Mouse (Mus musculus) thymus, adult 2 months (tissue): ENCODE measurements around the gene Olfr1377. TPM values are rescaled to one million over a fixed set of nuclear protein-coding genes. Genes with fewer than 3 reads are reported as not detected.

ENCODE experiments used
- DNase-seq: peaks from one replicate; pipeline ENCODE4 v3.0.0; 2021
- H3K27ac ChIP-seq: fragments of 200-500 bp; 2 replicates; pipeline ENCODE4 v1.5.1; 2012; ENCODE audit warnings: low read length, control low read depth; ENCODE audit not compliant: control insufficient read depth, insufficient read depth
- H3K27me3 ChIP-seq: fragments of 200-500 bp; 2 replicates; pipeline ENCODE4 v1.6.1; 2012; ENCODE audit warnings: mild to moderate bottlenecking, low read length, moderate library complexity, mixed read lengths; ENCODE audit not compliant: control insufficient read depth, insufficient read depth
- H3K36me3 ChIP-seq: fragments of 200-500 bp; 2 replicates; pipeline ENCODE4 v1.6.1; 2012; ENCODE audit warnings: mild to moderate bottlenecking, low read length, moderate library complexity; ENCODE audit not compliant: control insufficient read depth, insufficient read depth
- H3K4me1 ChIP-seq: fragments of 200-500 bp; replicated peaks from 2 replicates; pipeline ENCODE4 v1.6.1; 2012; ENCODE audit warnings: low read length; ENCODE audit not compliant: control insufficient read depth, insufficient read depth
- H3K4me3 ChIP-seq: fragments of 200-500 bp; 2 replicates; pipeline ENCODE4 v1.5.1; 2012; ENCODE audit warnings: mild to moderate bottlenecking, low read length, control low read depth, moderate library complexity; ENCODE audit not compliant: control insufficient read depth, insufficient read depth
- CTCF ChIP-seq: fragments of 200-500 bp; IDR thresholded peaks from 2 replicates; pipeline ENCODE4 v1.5.1; 2012; ENCODE audit warnings: mild to moderate bottlenecking, control low read depth, low read length, moderate library complexity, borderline replicate concordance; ENCODE audit not compliant: control insufficient read depth, poor library complexity, insufficient read depth; ENCODE audit errors: extremely low read depth
- POLR2A ChIP-seq: fragments of 200-500 bp; IDR thresholded peaks from 2 replicates; pipeline ENCODE4 v1.6.1; 2012; ENCODE audit warnings: mild to moderate bottlenecking, low read length, control low read depth, moderate library complexity; ENCODE audit not compliant: control insufficient read depth, poor library complexity, insufficient read depth; ENCODE audit errors: extremely low read depth
- WGBS: fragments of 180-500 bp; shearing (Covaris S2); methylation state at CpG from one replicate; pipeline ENCODE4 v1.1.7; 2018; 5-methylcytosine and 5-hydroxymethylcytosine counted together
- polyA plus RNA-seq: library from polyadenylated mRNA; depleted of rRNA; stranded (reverse); fragments of >200 nt; gene quantifications from 2 replicates; pipeline ENCODE4 v1.2.3, GENCODE M21; 2012; rRNA removed

Olfr1377 gene
- 0.09 TPM in 1 of 2 replicates, not detected in the other for polyA plus RNA-seq

- no peak for DNase-seq
- H3K4me3 ChIP-seq = no peak within 1 kb of the TSS
- no peaks in the 10 kb centered on the region for H3K4me1 ChIP-seq
- H3K27ac ChIP-seq = no peak within 1 kb of the TSS
- 79% methylated on average over 5 of the region's 5 CpGs for WGBS
- H3K27me3 ChIP-seq = no peaks in the 10 kb centered on the region
- TF ChIP-seq POLR2A (no peak), CTCF (no peak)
- H3K36me3 ChIP-seq = no peaks in the 10 kb centered on the region
These were observed at the start of gene Olfr1377 for GRCm38 (mm10) chr11:50981667-50982066. Olfr1377 (plus strand) TSS chr11:50981967.

- peaks cover 10% of the 10 kb centered on the region; the same call in 1 of the 2 replicates for H3K4me1 ChIP-seq
- 75% methylated on average over 1 of the region's 1 CpGs for WGBS
- no peak overlapping the region for H3K4me3 ChIP-seq
- no peak for DNase-seq
- no peaks in the 10 kb centered on the region for H3K36me3 ChIP-seq
- peaks cover 8% of the 10 kb centered on the region; the same call in 1 of the 2 replicates for H3K27me3 ChIP-seq
- no peak overlapping the region for H3K27ac ChIP-seq
- TF ChIP-seq POLR2A (no peak), CTCF (no peak)
These were observed 49.7 kb upstream of the Olfr1377 start for GRCm38 (mm10) chr11:50932040-50932439.

- TF ChIP-seq POLR2A = no peak
- TF ChIP-seq CTCF = no peak
- Histone ChIP-seq H3K27me3 (no peaks in the 10 kb centered on the region), H3K4me3 (no peak overlapping the region), H3K27ac (no peak overlapping the region), H3K36me3 (no peaks in the 10 kb centered on the region), H3K4me1 (no peaks in the 10 kb centered on the region)
- no peak for DNase-seq
- 75% methylated on average over 8 of the region's 8 CpGs for WGBS
These were observed 43.3 kb upstream of the Olfr1377 start for GRCm38 (mm10) chr11:50938435-50938834.

GRCm38 (mm10) chr11:50939621-50940366, 42.0 kb upstream of the Olfr1377 start:
- no peak for TF ChIP-seq POLR2A
- no peak for TF ChIP-seq CTCF
- no peaks in the 10 kb centered on the region for H3K4me1 ChIP-seq
- WGBS = 37% methylated on average over 14 of the region's 14 CpGs
- no peaks in the 10 kb centered on the region for H3K27me3 ChIP-seq
- no peak overlapping the region for H3K27ac ChIP-seq
- no peak overlapping the region for H3K4me3 ChIP-seq
- no peaks in the 10 kb centered on the region for H3K36me3 ChIP-seq
- no peak for DNase-seq

GRCm38 (mm10) chr11:50942386-50942785, 39.4 kb upstream of the Olfr1377 start:
- TF ChIP-seq POLR2A (no peak), CTCF (no peak)
- Histone ChIP-seq H3K27me3 (no peaks in the 10 kb centered on the region), H3K4me1 (no peaks in the 10 kb centered on the region)

GRCm38 (mm10) chr11:50943506-50943905, 38.3 kb upstream of the Olfr1377 start, which contains the start of gene 4933414I15Rik:
4933414I15Rik (minus strand) TSS chr11:50943765.
- no peak for TF ChIP-seq POLR2A
- no peak for TF ChIP-seq CTCF
- 83% methylated on average over 14 of the region's 14 CpGs for WGBS
- no peak within 1 kb of the TSS for H3K4me3 ChIP-seq
- no peaks in the 10 kb centered on the region for H3K4me1 ChIP-seq
- no peak within 1 kb of the TSS for H3K27ac ChIP-seq
- DNase-seq = no peak
- H3K36me3 ChIP-seq = no peaks in the 10 kb centered on the region
- H3K27me3 ChIP-seq = no peaks in the 10 kb centered on the region

More at GRCm38 (mm10) chr11:50942386-50942785, 39.4 kb upstream of the Olfr1377 start:
- Histone ChIP-seq H3K27ac (no peak overlapping the region), H3K36me3 (no peaks in the 10 kb centered on the region), H3K4me3 (no peak overlapping the region)
- WGBS = 61% methylated on average over 12 of the region's 12 CpGs
- no peak for DNase-seq

GRCm38 (mm10) chr11:50952290-50952689, 29.5 kb upstream of the Olfr1377 start:
- no peak overlapping the region for H3K27ac ChIP-seq
- no peaks in the 10 kb centered on the region for H3K4me1 ChIP-seq
- H3K27me3 ChIP-seq = no peaks in the 10 kb centered on the region
- H3K4me3 ChIP-seq = no peak overlapping the region
- TF ChIP-seq POLR2A = no peak
- 46% methylated on average over 14 of the region's 14 CpGs for WGBS
- no peaks in the 10 kb centered on the region for H3K36me3 ChIP-seq
- no peak for DNase-seq
